Mouse (Mus musculus): ENCODE measurements around the gene Colq. TPM values are rescaled to one million over a fixed set of nuclear protein-coding genes. Genes with fewer than 3 reads are reported as not detected.
A peak's percentile ranks its signal among the peaks of the same experiment; 100 is the strongest.

Colq gene
- total RNA-seq, 2 experiments from 2014 or later, result not detected

DNA sequence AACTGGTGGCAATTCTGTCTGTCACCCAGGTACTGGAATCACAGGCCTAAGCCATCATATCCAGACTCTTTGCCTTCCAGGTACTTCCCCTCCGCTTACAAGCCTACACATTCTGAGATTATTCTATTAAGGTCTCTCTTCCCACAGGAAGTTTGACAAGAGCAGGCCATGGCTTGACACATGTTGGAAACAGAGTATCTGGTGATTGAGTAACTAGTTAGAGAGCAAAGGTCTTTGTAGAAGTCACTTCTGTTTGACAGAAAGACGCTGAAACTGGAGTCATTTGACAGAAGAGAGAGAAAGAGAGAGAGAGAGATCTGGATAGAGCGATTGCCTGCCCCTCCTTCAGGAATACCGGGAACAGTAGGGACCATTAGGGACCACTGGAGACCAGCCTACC is 60.3 kb downstream of the Colq start:
- DNase-seq (ENCODE audit: low spot score in 2 of 2), result no peak

DNA sequence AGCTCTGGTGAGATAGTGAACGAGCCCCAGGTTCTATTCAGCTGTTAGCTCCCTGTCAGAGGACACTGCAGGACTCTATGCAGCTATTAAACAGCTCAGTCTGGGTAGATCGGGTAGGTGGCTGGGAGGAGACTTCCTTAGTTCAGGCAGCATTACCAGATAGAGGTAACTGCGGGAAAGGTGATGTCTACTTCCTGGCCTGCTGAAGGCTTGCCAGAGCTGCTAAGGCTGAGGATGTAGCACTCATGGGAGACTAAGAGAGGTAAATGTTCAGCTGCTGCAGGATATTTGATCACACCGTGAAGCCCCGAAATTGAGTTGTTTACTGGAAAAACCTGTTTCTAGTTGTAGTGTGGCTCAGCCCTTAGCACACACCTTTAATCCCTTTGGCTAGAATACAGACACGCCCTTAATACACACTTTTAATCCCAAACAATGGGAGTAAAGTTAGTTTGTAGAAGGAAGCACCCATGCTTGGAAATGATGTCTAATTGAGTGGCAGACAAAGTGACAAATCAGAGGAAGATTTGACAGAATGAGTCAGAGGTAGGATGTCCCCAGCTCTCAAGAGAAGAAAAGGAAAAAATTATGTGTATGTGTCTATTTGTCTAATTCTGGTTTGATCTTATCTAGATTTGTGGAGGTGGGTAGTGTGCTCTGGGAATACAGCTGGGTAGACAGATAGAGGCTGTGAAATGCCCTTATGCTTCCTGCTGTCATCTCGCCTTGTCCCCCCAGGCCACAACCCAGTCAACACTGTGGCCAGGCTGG is 65.9 kb downstream of the Colq start:
- no peak for DNase-seq (ENCODE audit: low spot score in 2 of 2)

DNA sequence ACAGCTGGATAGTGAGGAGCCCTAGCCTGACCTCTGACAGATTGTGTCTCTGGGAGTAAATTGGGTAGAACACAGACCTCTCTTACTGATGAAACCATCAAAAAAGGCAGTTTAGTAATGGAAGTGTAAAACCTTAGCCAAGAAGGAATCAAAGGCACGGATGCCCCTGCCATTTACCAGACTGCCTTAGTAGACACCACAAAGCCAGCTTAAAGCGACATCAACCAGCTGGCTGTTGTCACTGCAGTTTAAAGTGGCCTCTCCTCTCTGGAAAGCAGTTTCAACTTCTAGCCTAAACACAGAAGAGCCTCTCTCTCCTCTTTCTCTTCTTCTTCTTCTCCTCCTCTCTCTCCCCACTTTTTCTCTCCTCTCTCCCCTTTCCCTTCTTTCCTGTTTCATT is 69.8 kb downstream of the Colq start:
- DNase-seq (ENCODE audit: low spot score in 2 of 2), result no peak

DNA sequence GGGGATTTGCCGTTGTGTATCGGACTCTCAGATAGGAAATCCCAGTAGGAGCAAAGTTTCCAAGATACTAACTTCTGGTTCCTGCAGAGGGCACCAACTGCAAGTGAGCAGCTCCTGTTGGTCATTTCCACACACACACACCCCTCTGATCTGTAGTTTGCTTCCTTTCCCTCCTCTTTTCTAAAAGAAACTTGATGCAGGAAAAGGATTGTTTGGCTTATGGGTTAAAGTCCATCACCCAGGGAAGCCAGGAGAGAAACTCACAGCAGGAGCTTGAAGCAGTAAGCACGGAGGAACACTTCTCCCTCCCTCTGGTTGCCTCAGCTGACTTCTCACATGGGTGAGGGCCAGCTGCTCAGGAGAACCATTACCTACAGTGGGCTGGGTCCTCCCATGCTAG is 72.0 kb downstream of the Colq start:
- no peak for DNase-seq (ENCODE audit: low spot score in 2 of 2)

DNA sequence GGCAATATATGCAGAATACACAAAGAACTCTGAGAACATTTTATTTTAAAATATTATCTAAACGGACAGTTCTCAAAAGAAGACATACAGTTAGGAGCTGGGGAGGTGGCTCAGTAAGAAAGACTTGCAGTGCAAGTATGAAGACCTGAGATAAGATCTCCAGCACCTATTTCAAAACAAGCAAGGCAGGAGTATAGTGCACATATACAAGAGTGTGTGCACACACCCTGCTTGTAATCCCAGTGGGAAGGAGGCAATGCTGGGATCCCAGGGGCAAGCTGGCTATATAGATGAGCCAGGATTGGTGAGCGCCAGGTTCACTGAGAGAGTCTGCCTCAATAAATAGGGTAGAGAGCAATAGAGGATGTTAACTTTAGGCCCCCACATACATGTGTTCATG is 75.2 kb downstream of the Colq start:
- DNase-seq (ENCODE audit: low spot score in 2 of 2), result no peak

DNA sequence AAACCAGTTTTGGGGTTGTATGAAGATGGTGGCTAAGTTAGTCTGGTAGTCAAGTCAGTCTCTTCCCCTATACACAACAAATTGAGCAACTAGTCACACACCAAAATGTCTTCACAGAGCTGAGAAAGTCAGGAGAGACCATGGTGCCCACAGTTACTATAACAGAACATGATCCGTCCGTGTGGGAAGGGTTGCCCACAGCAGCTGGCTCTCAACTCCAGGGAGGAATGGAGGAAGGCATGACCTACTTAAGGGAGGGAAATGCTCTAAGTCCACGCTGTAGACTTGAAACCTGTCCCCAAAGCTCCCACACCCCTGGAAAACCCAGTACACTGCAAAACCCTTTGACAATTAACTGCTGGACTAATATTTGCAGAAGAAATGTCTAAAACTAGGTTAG is 80.8 kb downstream of the Colq start:
- DNase-seq (ENCODE audit: low spot score in 2 of 2), result no peak

DNA sequence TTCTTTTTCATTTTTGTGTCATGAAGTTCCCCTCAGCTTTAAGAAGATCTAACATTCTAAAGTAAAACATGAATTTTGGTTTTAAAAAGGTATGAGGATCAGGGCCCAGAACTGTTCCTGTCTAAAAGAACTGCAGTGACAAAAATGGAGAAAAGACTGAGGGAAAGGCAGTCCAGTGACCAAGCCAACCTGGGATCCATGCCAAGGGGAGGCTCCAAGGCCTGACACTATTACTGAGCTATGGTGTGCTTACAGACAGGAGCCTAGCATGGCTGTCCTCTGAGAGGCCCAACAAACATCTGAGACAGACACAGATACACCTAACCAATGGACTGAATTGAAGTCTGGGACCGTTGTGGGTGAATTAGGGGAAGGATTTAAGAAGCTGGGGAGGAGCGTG is 81.2 kb downstream of the Colq start:
- peak in 1 of 2 experiments; percentile 29 for DNase-seq (ENCODE audit: low spot score in 2 of 2)

DNA sequence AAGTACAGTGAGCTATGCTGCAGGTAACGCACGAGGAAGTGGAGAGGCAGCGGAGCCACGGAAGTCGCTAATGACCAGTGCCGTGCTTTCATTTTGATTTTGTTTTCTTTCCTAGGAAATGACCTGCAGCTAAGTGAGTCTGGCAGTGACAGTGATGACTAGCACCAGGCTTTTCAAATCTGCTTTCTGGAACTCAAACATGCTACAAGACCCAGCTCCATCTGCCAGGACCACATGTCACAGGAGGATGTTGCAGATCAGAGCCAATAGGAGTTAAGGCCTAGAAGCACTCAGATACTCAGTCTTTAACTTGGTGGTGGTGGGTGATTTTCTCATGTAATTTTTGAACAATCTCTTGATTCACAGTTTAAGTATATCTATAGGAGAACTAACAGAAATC is 84.7 kb downstream of the Colq start:
- DNase-seq (ENCODE audit: low spot score in 2 of 2), result no peak

DNA sequence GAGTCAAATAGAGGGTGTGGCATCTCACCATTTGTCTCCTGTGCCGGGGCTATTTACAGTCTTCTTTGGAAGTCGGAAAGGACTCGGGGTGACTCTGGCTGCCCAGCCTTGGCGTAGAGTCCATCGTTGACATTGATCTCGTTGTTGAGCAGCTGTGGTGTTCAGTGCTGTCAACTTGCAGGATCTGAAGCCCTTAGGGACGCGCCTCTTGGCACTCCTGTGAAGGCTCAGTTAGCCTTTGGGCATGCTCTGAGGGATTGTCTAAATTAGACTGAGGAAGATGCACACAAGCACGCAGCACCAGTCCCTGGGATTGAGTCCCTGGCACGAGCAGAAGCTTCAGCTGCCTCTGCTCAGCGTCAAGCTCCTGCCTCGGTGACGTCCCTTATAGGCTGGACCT is 87.7 kb downstream of the Colq start:
- DNase-seq (ENCODE audit: low spot score in 2 of 2), result no peak

DNA sequence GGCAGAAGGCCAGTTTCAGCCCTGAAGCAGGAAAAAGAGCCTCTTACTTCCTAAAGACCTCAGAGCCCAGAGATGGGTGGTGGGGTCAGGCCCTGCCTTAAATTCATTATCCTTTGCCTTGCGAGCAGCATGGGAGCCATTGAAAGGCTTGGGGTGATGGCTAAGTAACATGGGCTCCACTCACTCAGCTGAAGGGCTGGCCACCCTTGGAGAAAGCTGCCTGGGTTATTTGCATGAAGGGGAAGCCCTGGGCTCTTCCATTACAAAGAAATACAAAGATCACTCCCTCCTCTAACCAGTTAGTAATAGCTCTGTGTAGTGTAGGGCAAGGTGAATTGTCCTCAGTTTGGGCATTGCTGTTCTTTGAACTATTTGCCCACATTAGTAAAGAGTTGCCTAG is 91.6 kb downstream of the Colq start:
- DNase-seq (ENCODE audit: low spot score in 2 of 2), result no peak

DNA sequence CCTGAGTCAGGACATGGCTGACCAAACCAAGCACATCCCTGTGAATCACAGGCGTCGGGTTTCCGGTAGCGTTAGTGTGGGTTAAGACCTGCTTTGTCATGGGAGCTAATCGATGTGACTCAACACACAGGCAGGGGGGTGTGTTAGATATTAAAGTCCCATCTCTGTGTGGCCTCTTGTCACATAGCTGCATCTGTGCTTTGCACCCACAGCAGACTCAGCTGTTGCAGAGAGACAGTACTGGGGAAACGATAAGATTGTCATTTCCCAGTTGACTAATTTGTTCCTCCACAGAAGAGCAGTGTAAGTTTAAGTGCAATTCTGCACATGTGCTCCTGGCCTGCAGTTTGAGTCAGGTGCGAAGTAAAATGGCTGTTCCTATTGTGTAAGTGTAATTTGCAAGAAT is 94.9 kb downstream of the Colq start:
- peak in 1 of 2 experiments; percentile 24 for DNase-seq (ENCODE audit: low spot score in 2 of 2)

DNA sequence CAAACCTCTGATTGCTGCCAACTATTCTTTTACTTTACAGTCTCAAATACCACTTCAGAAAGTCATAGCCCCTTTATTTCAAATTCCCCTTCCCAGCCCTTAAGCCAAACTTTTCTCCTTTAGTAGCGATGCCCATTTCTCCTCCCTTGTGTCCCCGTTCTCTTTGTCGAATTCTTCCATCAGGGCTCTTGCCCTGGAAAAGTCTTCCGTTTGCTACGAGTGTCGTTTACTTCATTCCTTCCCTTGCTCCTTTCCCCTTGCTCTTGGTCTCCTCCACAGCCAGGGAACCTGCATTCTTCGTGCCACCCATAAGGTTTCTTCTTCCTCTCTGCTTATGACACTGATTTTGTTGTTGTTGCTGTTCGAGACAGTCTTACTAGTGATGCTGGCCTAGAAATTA is 95.6 kb downstream of the Colq start:
- DNase-seq (ENCODE audit: low spot score in 2 of 2), result no peak

DNA sequence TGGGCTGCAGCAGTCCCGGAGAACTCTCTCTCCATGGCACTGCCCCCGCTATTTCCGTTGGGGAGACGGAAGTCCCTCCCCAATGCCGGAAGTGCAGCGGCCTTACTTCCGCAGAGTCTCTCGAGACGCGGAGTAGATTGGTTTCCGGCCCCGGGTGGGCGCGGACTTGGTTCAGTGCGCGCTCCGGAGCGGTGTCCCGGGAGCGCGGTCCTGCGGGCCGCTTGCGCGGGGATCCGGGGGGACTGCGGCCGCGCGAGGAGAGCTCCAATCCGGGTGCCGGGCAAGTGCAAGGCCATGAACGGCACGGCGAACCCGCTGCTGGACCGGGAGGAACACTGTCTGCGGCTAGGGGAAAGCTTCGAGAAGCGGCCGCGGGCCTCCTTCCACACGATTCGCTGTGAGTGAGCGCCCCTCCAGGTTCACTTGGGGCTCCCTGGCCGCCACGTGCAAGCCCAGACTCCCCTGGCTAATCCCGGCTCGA is 96.1 kb downstream of the Colq start, which contains the start of gene Mettl6:
Gene Mettl6, minus strand, starts transcription at position 66 of the 481 bp plus-strand sequence.
- DNase-seq (ENCODE audit: low spot score in 2 of 2), result peak; percentile 85 to 88

DNA sequence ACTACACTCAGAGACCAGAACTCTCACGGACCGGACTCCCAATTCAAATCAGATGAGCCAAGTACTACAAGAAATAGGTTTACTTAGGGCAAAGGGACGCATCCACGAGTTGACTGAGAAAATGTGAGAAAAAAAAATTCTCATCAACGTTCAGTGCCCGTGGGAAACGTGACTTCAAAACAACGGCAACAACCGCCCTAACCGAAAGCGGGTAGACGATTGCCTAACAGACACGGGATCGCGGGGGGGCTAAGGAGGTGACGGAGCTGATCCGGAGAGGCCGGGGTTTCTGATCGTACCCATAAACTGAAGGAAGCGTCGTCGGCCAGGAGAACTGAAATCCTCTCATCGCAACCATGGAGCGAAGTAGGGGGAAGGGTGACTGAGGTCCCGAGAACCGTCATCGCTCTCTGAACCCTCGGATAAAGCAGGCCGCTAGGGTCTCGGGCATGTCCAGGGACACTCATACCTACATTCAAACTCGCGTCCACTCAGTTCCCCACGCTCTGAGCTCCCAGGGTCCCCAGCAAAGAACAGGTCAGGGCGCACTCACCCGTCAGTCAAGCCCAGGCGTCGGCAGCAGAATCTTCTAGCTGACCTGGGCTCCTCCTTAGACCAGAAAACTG is 96.7 kb downstream of the Colq start, which contains the start of gene Eaf1:
Gene Eaf1, plus strand, starts transcription at position 51 of the 626 bp plus-strand sequence.
- DNase-seq (ENCODE audit: low spot score in 2 of 2), result peak in 1 of 2 experiments; percentile 43

DNA sequence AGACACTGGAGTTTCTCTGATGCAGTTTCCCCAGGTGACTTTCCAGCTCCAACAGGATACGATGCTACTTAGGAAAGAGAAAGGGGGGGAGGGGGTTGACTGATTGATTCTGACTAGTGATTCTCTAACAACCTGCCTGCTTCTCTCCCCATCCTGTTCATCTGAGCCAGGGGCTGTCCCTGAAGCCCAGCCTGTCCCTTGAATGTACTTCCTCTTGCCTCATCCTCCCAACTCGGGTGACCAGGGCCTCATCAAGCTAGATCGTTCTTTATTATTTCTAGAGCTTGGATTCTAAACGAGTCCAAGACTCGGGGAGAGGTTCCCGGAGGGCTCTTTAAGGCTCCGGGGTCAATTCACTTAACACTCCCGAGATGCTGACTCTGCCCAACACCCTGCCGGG is 97.2 kb downstream of the Colq start:
- no peak for DNase-seq (ENCODE audit: low spot score in 2 of 2)

DNA sequence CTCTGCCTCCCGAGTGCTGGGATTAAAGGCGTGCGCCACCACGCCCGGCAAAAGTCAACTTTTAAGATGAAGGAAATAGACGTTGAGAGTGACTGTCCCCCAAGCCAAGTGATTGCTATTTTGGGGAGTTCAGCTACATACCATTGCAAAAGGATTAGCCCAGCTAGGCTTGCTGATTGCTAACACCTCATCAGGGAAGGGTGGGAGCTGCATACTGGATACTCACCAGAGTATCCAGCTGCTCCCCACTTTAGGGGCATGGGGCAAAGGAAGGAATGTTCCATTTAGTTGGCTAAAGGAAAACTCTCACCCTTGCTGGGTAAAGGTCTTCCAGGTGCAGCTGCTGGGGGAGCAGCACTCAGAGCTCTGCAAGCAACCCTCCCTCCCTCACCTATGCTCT is 103.1 kb downstream of the Colq start:
- no peak for DNase-seq (ENCODE audit: low spot score in 2 of 2)

DNA sequence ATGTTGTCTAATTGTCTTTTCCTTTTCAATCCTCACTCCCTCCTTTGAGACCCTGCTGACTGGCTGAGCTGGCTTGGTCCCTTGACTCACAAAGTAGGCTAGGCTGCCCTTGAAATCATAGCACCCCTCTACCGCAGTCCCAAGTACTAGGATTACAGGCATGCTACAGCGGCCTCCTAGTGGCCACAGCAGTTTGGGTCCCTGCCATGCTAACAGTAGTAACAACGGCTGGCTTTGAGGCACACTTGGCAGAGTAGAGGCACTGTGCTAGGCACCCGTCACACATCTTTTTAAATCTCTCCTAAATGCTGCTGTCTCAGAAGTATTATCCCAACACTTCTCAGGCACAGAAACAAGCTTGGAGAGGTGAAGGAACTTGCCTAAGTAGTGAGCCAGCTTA is 104.7 kb downstream of the Colq start:
- no peak for DNase-seq (ENCODE audit: low spot score in 2 of 2)

DNA sequence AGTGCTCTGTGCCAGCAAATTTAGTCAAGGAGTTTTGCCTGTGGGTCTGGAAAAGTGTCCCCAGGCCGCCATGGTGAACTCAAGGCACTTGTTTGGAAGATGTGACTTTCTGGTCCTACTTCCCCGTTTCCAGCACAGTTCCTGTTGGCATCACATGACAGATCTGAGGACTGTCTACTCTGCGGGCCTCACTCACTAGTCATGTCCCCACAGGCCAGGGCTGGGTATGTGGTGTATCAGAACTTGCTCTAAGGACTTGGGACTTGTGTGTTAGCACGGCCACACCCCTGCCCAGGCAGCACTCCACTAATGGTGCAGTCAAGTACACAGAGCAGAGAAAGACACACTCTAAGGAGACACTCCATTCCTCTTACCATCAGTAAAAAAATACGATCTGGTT is 108.7 kb downstream of the Colq start:
- DNase-seq (ENCODE audit: low spot score in 2 of 2), result no peak

DNA sequence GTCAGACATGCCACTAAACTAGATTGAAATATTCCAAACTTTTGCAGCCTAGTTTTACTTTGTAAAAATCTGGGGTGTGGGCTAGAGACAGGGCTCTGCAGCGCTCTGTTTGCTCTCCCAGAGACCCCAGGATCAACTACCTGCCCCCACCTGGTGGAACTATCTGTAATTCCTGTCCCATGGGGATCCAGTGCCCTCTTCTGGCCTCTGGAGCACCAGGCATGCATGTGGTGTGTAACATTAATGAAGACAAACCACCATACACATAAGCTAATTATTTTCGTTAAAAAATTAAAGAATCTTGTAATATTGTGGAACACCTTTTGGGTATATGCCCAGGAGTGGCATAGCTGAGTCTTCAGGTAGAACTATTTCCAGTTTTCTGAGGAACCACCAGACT is 117.8 kb downstream of the Colq start:
- no peak for DNase-seq (ENCODE audit: low spot score in 2 of 2)

Data from adrenal gland, adult 18-20 months (tissue).